Mouse (Mus musculus) CD4-positive naive resting alpha-beta T cell, adult 57 days (primary cell): ENCODE measurements around the gene Gm49394. TPM values are rescaled to one million over a fixed set of nuclear protein-coding genes. Genes with fewer than 3 reads are reported as not detected.

Experiments used
- total RNA-seq: library from RNA; stranded (reverse); gene quantifications from one replicate; pipeline ENCODE4 v1.2.4, GENCODE M21; 2023

The Gm49394 gene
- not detected for total RNA-seq

DNA sequence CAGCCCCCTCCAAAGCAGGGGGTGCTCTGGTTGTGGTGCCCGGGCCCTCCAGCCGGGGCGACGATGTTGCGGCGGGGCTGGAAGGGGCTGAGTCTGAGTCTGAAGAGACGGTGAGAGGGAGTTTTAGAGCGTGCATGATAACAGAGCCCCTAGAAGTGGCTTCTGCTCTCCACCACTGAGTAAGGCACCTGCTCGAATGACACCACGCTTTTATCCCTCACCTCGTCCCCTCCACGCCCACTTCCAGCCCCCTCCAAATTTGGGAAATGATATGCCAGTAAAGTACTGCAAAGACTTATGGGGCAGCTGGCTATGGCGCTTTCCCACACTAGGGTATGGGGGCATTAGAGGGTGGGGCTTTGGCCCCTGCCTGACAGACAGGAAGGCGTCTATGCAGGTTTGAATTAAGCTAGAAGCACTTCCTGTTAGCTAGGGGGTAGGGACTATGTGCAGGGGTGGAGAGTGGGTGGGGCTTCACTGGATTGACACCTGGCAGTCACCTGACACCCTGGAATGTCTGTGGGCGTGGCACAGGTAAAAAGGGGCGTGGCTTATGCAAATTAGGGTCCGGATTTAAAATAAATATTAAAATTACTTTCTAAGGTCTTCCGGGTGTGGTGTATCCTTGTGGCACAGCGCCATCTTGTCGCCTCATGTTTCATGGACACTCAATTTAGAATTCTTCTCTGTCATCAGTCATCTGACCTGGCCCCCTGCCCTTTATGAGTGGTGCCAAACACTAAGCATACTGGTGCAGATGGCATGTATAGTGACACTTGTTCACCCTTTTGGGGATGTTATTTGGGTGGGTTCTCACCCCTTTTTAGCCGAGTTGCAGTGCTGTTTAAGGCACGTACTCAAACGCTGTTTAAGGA lies at the start of gene Gm49394:
Gene Gm49394, minus strand, starts transcription at position 192 of the 875 bp plus-strand sequence.

DNA sequence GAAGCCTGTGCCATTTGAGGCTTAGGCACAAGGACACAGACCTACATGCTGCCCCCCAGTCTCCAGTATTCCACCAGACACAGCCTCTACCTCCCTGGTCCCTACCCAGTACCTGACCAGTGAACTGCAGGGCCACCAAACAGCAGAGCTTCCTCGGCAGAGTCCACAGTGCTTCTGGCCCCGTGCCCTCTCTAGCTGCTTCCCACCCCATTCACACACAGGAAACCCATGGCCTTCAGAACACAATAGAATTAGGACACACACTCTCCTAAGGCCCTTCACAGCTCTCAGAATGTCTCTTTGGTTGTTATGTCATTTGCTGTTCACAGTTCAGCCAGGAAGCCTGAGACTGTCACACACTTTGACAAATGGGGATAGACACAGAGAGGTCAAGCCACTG lies 3.1 kb downstream of the Gm49394 start, which contains the start of gene Igf2:
Gene Igf2, minus strand, starts transcription at position 158 of the 400 bp plus-strand sequence.

Other genes starting within 250 kb of the Gm49394 start
- not detected for gene Syt8, start 235.1 kb downstream of the Gm49394 start, total RNA-seq
- not detected for gene Tnni2, start 228.1 kb downstream of the Gm49394 start, total RNA-seq
- 603 TPM for gene Lsp1, start 209.1 kb downstream of the Gm49394 start, total RNA-seq
- gene Tnnt3, start 171.1 kb downstream of the Gm49394 start, total RNA-seq: 35.6 TPM
- gene Mrpl23, start 137.3 kb downstream of the Gm49394 start, total RNA-seq: 19.6 TPM
- 1.3 TPM for gene Igf2, start 3.1 kb downstream of the Gm49394 start, total RNA-seq
- gene Ins2, start 73.4 kb upstream of the Gm49394 start, total RNA-seq: not detected